Mouse (Mus musculus): ENCODE results near the gene Cntnap5a. TPM values are rescaled to one million over a fixed set of nuclear protein-coding genes. Genes with fewer than 3 reads are reported as not detected.

Cntnap5a gene
- 9.3 and 9.4 TPM in 2 replicates for polyA plus RNA-seq (2012; rRNA removed)

DNA sequence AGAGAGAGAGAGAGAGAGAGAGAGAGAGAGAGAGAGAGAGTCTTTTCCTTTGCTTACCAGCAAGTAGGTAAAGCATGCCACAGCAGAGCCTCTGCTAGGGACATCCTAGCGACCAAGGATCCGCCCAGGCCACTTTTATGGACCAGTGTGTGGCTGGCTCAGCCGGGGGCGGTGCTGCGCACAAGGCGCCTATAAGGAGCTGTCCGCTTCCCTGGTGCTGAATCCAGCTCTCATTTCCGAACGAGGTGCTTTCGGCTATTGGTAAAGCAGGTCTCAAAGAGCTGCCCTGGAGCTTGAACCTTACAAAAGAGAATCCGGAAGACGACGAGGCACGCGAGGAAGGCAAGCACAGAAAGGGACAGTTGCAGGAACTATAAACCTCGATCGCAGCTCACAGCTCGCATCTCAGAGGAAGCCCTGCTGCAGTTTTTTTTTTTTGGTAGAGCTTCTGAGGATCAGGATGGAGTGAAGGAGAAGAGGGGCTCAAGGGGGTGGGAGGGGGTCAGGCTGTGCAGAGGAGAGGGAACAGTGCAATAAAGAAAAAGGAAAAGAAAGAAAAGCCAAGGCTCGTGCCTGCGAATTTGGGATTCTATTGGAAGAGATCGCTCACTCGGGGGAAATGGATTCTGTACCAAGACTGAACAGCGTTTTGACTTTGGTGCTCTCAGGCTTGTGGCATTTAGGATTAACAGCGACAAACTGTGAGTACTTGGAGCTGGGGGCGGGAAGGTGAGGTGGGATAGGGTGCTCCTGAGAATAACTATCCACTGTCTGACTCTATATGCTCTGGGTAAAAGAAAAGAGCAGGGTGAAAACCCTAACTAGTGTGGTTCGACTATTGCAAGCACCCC is at the start of gene Cntnap5a:
Gene Cntnap5a, plus strand, starts transcription at position 239 of the 851 bp plus-strand sequence.
- Histone ChIP-seq H3K4me3 (ENCODE audit: insufficient read depth, low read length) (peak within 1 kb of the TSS; percentile 55), H3K4me1 (ENCODE audit: control insufficient read depth, insufficient read depth, low read length) (no peaks in the 10 kb centered on the region), H3K27ac (ENCODE audit: insufficient read depth, low read length) (no peak within 1 kb of the TSS)
- TF ChIP-seq CTCF (IDR thresholded peaks at IDR 0.05; ENCODE audit: extremely low read depth, insufficient read depth, low read length) (no peak), POLR2A (IDR thresholded peaks at IDR 0.05; ENCODE audit: extremely low read depth, insufficient read depth, low read length) (peak; percentile 41; the same call in 1 of the 2 replicates)

DNA sequence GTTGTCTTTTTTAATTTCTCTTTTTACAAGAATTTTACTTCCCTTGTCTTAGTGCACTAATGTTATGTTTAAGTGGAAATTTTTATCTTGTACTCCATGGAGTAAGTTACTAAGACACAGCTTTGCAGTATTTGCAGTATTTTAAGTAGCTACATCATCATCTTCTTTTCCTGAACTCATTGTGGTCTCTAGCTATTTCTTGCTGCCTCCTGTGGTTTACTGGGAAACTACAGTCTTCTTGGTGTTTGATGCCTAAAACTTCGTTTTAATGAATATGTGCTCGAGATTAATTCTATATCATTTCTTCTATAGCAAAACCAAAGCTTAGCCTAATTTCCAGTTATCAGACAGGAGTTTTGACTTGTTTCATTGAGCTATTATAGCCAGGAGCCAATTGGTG is 37.6 kb upstream of the Cntnap5a start:
- H3K4me3 ChIP-seq (ENCODE audit: insufficient read depth, low read length) = no peak overlapping the region
- H3K4me1 ChIP-seq (ENCODE audit: control insufficient read depth, insufficient read depth, low read length) = no peaks in the 10 kb centered on the region
- H3K27ac ChIP-seq (ENCODE audit: insufficient read depth, low read length) = no peak overlapping the region
- no peak for TF ChIP-seq POLR2A (IDR thresholded peaks at IDR 0.05; ENCODE audit: extremely low read depth, insufficient read depth, low read length)
- TF ChIP-seq CTCF (IDR thresholded peaks at IDR 0.05; ENCODE audit: extremely low read depth, insufficient read depth, low read length) = no peak

- Histone ChIP-seq H3K4me3 (ENCODE audit: insufficient read depth, low read length) (no peak overlapping the region), H3K27ac (ENCODE audit: insufficient read depth, low read length) (no peak overlapping the region), H3K4me1 (ENCODE audit: control insufficient read depth, insufficient read depth, low read length) (no peaks in the 10 kb centered on the region)
- no peak for TF ChIP-seq CTCF (IDR thresholded peaks at IDR 0.05; ENCODE audit: extremely low read depth, insufficient read depth, low read length)
Observed at GRCm38 (mm10) chr1:115658343-115659064, 26.1 kb upstream of the Cntnap5a start.

DNA sequence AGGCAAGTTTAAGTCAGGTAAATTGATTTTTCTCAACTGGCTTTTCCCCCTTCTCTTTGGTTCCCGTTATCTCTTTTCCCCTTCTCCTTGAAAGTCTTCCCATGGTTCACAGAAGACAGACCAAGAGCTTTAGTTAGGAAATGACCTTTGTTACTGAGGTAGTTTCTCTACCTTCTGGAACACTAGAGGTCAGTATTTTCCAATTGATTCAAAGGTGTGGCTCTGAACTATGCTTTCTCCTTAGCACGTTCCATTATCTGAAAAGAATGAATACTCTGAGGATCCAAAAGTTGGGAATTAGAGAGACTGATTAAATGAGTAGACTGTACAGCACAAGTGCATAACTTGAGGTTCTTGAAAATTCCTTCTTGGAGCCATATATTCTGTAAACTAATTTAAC is 1.9 kb downstream of the Cntnap5a start:
- TF ChIP-seq POLR2A (IDR thresholded peaks at IDR 0.05; ENCODE audit: extremely low read depth, insufficient read depth, low read length) (no peak), CTCF (IDR thresholded peaks at IDR 0.05; ENCODE audit: extremely low read depth, insufficient read depth, low read length) (no peak)
- H3K4me1 ChIP-seq (ENCODE audit: control insufficient read depth, insufficient read depth, low read length) = no peaks in the 10 kb centered on the region
- H3K27ac ChIP-seq (ENCODE audit: insufficient read depth, low read length) = no peak overlapping the region
- peak overlapping the region; percentile 55 for H3K4me3 ChIP-seq (ENCODE audit: insufficient read depth, low read length)

DNA sequence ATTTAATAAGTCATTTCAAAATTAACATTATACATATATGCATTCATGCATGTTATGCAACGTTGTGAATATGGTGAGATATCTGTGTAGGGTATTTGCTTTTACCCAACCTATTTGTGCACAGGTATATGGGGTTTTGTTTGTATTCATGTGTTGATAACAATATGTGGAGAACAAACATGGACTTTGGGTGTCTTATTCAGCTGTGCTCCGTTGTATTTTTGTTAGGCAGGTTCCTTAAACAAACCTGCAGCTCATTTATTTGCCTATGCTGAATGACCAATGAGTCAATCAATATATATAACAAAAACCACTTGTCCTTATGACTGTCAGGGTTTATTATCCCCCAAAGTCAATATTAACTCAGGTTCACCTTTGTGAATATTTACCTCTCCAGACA is 15.2 kb downstream of the Cntnap5a start:
- Histone ChIP-seq H3K27ac (ENCODE audit: insufficient read depth, low read length) (no peak overlapping the region), H3K4me1 (ENCODE audit: control insufficient read depth, insufficient read depth, low read length) (no peaks in the 10 kb centered on the region), H3K4me3 (ENCODE audit: insufficient read depth, low read length) (no peak overlapping the region)
- TF ChIP-seq POLR2A (IDR thresholded peaks at IDR 0.05; ENCODE audit: extremely low read depth, insufficient read depth, low read length) = no peak
- TF ChIP-seq CTCF (IDR thresholded peaks at IDR 0.05; ENCODE audit: extremely low read depth, insufficient read depth, low read length) = no peak

DNA sequence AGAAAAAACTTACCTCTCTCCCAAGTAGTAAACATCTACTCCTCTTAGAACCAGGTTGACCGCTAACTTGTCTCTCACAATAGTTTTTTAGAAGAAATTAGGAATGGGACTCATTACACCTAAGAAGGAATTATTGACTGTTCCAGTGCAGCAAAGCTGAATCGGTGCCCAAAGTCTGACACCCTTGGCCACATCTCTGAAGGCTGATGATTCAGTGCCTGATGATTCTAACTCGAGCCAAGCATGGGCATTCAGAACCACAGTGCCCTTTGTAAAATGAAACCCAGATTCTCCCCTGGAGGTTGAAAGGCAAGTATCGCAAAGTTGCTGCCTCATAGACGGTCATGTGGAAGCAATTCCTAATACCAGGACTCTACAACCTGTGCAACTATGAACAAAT is 58.0 kb downstream of the Cntnap5a start:
- TF ChIP-seq CTCF (IDR thresholded peaks at IDR 0.05; ENCODE audit: extremely low read depth, insufficient read depth, low read length) (no peak), POLR2A (IDR thresholded peaks at IDR 0.05; ENCODE audit: extremely low read depth, insufficient read depth, low read length) (no peak)
- Histone ChIP-seq H3K27ac (ENCODE audit: insufficient read depth, low read length) (no peak overlapping the region), H3K4me1 (ENCODE audit: control insufficient read depth, insufficient read depth, low read length) (no peaks in the 10 kb centered on the region; the same call in 1 of the 2 replicates), H3K4me3 (ENCODE audit: insufficient read depth, low read length) (no peak overlapping the region)

- no peaks in the 10 kb centered on the region; the same call in 1 of the 2 replicates for H3K4me1 ChIP-seq (ENCODE audit: control insufficient read depth, insufficient read depth, low read length)
- TF ChIP-seq CTCF (IDR thresholded peaks at IDR 0.05; ENCODE audit: extremely low read depth, insufficient read depth, low read length) = no peak
- no peak for TF ChIP-seq POLR2A (IDR thresholded peaks at IDR 0.05; ENCODE audit: extremely low read depth, insufficient read depth, low read length)
- no peak overlapping the region for H3K4me3 ChIP-seq (ENCODE audit: insufficient read depth, low read length)
- no peak overlapping the region for H3K27ac ChIP-seq (ENCODE audit: insufficient read depth, low read length)
Observed at GRCm38 (mm10) chr1:115745569-115745968, 61.0 kb downstream of the Cntnap5a start.

- Histone ChIP-seq H3K4me1 (ENCODE audit: control insufficient read depth, insufficient read depth, low read length) (peaks cover 1% of the 10 kb centered on the region; the same call in 1 of the 2 replicates), H3K4me3 (ENCODE audit: insufficient read depth, low read length) (no peak overlapping the region), H3K27ac (ENCODE audit: insufficient read depth, low read length) (no peak overlapping the region)
- TF ChIP-seq CTCF (IDR thresholded peaks at IDR 0.05; ENCODE audit: extremely low read depth, insufficient read depth, low read length) (no peak), POLR2A (IDR thresholded peaks at IDR 0.05; ENCODE audit: extremely low read depth, insufficient read depth, low read length) (no peak)
Observed at GRCm38 (mm10) chr1:115784737-115785136, 100.2 kb downstream of the Cntnap5a start.

DNA sequence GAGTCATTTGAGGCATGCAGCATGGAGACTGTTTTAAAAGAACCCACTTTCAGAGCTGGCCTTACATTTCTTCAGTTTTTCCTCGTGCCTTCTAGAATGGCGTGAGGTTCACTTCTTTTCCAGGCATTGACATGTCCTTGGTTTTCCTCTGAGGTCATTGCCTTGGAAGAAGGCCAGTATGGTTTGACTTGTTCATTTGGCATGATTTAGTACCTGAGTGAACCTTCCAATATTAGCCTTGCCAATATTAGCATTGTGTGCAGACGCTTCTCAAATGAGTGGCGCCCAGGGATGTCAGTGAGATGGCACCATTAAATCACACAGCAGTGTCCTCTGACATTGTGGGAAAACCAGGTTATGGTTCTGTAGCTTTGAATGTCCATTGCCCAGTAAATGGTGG is 158.0 kb downstream of the Cntnap5a start:
- H3K27ac ChIP-seq (ENCODE audit: insufficient read depth, low read length) = no peak overlapping the region
- no peak for TF ChIP-seq POLR2A (IDR thresholded peaks at IDR 0.05; ENCODE audit: extremely low read depth, insufficient read depth, low read length)
- H3K4me1 ChIP-seq (ENCODE audit: control insufficient read depth, insufficient read depth, low read length) = no peaks in the 10 kb centered on the region
- H3K4me3 ChIP-seq (ENCODE audit: insufficient read depth, low read length) = no peak overlapping the region

DNA sequence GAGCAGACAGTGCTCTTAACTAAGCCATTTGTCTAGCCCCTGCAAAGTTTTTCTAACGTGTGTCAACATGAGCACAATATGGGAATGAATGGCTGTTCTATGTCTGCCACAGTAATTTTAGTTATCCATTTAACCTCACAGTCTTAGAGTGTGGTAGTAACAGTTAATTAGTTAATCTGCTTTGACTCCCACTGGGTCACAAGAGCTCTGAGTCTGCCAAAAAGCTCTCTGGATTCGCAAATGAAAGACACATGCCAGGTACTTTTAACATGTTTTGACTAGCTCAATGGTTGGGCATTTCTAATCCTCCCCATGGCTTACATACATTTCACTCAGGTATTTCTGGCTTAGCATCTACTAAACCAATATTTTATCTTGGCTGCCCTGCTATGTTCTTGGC is 163.0 kb downstream of the Cntnap5a start:
- H3K4me3 ChIP-seq (ENCODE audit: insufficient read depth, low read length) = no peak overlapping the region
- H3K27ac ChIP-seq (ENCODE audit: insufficient read depth, low read length) = no peak overlapping the region
- TF ChIP-seq CTCF (IDR thresholded peaks at IDR 0.05; ENCODE audit: extremely low read depth, insufficient read depth, low read length) (no peak), POLR2A (IDR thresholded peaks at IDR 0.05; ENCODE audit: extremely low read depth, insufficient read depth, low read length) (no peak)
- H3K4me1 ChIP-seq (ENCODE audit: control insufficient read depth, insufficient read depth, low read length) = peaks cover 1% of the 10 kb centered on the region; the same call in 1 of the 2 replicates
